Mouse (Mus musculus) telencephalon, adult 2 months (tissue): Measurements from ENCODE around the gene Atic.

Experiments
- DNase-seq: peaks from one replicate; pipeline ENCODE4 v3.0.0-alpha.2; 2011; ENCODE audit warnings: low read depth, low spot score

Gene Atic

GRCm38 (mm10) chr1:71556688-71557612 is at the start of gene Atic:
Gene Atic (plus strand): TSS chr1:71557150.
- DNase-seq, result peak; percentile 72

GRCm38 (mm10) chr1:71507251-71507650 is 49.7 kb upstream of the Atic start:
- no peak for DNase-seq

- no peak for DNase-seq
Observed at GRCm38 (mm10) chr1:71515041-71515440, 41.9 kb upstream of the Atic start.

- DNase-seq, result no peak
Observed at GRCm38 (mm10) chr1:71528808-71529648, 27.9 kb upstream of the Atic start.

- DNase-seq, result no peak
Observed at GRCm38 (mm10) chr1:71530779-71531178, 26.2 kb upstream of the Atic start.

GRCm38 (mm10) chr1:71531653-71532052 is 25.3 kb upstream of the Atic start:
- DNase-seq, result no peak

GRCm38 (mm10) chr1:71539641-71540040 is 17.3 kb upstream of the Atic start:
- no peak for DNase-seq

GRCm38 (mm10) chr1:71540437-71540836 is 16.5 kb upstream of the Atic start:
- DNase-seq, result no peak

- DNase-seq, result no peak
Observed at GRCm38 (mm10) chr1:71550626-71551195, 6.2 kb upstream of the Atic start.

- no peak for DNase-seq
Observed at GRCm38 (mm10) chr1:71560626-71561025, 3.7 kb downstream of the Atic start.

GRCm38 (mm10) chr1:71564291-71564690 is 7.3 kb downstream of the Atic start:
- no peak for DNase-seq

- no peak for DNase-seq
Observed at GRCm38 (mm10) chr1:71567884-71568605, 11.1 kb downstream of the Atic start.

GRCm38 (mm10) chr1:71570116-71570515 is 13.2 kb downstream of the Atic start:
- DNase-seq, result no peak

- DNase-seq, result no peak
Observed at GRCm38 (mm10) chr1:71575987-71576386, 19.0 kb downstream of the Atic start.

GRCm38 (mm10) chr1:71576837-71577236 is 19.9 kb downstream of the Atic start:
- no peak for DNase-seq

- no peak for DNase-seq
Observed at GRCm38 (mm10) chr1:71579526-71579925, 22.6 kb downstream of the Atic start.

GRCm38 (mm10) chr1:71580408-71580807 is 23.5 kb downstream of the Atic start:
- no peak for DNase-seq

- no peak for DNase-seq
Observed at GRCm38 (mm10) chr1:71583302-71583701, 26.4 kb downstream of the Atic start.

- no peak for DNase-seq
Observed at GRCm38 (mm10) chr1:71583900-71584299, 26.9 kb downstream of the Atic start.

- no peak for DNase-seq
Observed at GRCm38 (mm10) chr1:71586658-71587057, 29.7 kb downstream of the Atic start.

- DNase-seq, result no peak
Observed at GRCm38 (mm10) chr1:71590038-71590437, 33.1 kb downstream of the Atic start.
